Mouse (Mus musculus) retina, postnatal 1 day (tissue): ENCODE measurements around the gene E430018J23Rik.
A peak's percentile ranks its signal among the peaks of the same experiment; 100 is the strongest.
"Not testable (repeated sequence)": the region's sequence is repeated elsewhere in the genome, so short reads cannot be mapped to it uniquely, and the experiment has no call there.

Experiments used
- DNase-seq: peaks from one replicate; pipeline ENCODE4 v3.0.0-alpha.2; 2012

E430018J23Rik gene

DNA sequence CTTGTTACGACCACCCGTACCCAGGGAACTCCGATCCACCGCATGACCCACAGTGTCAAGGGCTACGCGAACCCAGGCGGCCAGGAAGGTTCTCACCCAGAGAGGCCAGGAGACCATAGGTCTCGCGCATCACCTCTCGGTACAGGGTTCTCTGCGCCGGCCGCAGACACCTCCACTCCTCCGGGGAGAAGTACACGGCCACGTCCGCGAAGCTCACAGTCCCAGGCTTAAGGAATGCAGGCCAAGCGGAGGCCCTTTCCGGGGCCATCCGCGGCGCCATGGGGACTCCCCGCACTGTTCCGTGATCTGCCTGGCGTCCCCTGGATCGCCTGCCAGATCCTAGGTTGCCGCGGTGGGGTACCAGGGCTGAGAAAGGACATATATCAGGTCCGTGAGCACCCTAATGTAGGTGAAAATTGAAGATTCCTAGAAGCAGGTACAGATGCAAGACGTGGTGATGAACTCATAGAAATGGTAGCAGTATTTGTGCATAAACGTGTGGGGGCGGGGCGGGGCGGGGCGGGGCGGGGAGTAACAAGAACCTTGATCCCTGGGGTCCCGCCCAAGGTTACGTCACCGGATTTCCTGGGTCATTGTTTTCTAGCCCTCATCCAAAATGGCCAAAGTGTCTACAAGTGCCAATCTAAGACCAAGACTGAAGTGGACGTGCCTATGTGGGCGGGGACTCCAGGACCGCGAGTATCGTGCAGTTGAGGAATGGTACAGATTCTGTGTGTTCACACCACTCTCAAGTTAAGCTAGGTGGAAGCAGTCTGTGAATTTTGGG is at the start of gene E430018J23Rik:
Gene E430018J23Rik, minus strand, starts transcription at position 473 of the 787 bp plus-strand sequence.
- DNase-seq, result peak; percentile 99

DNA sequence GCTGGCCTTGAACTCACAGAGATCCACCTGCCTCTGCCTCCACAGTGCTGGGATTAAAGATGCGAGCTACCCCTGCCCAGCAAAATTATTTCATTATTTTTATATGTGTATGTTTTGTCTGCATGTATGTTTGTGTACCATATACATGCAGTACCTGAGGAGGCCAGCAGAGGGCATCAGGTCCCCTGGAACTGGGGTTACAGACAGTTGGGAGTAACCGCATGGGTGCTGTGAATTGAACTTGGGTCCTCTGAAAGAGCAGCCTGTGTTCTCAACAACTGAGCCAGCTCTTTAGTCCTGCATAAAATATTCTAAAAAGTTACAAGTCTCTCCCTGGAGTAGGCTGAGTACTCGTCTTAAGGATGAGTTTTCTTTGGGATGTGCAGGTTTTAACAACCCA is 44.3 kb upstream of the E430018J23Rik start:
- DNase-seq, result peak; percentile 19

DNA sequence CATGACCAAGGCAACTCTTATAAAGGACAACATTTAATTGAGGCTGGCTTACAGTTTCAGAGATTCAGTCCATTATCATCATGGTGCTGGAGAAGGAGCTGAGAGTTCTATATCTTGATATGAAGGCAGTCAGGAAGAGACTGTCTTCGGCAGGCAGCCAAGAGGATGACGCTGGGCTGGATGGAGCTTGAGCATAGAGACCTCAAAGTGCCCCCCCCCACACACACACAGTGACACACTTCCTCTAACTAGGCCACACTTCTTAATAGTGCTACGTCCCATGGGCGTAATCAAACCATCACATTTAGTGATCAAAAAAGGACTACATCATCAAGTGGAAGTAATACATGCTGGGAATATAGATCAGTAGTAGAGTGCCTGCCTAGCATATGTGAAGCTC is 41.8 kb upstream of the E430018J23Rik start:
- DNase-seq, result no peak

DNA sequence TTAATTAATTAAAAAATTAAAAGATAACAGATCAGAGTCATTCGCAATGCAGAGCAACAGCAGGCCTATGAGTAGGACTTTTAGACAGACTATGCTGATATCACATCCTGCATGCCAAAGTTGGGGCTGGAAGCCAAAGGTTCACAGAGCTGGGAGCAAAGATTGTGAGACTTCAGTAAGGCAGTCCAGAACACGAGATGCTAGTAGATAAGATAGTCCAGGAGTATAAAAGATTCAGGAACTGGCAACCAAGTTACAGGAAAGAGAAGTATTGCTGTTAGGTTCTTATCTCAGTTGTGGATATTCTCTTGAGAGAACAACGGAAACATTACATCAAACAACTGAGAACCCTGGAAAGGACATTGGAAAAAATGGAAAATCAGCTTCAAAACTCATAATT is 32.9 kb upstream of the E430018J23Rik start:
- no peak for DNase-seq

DNA sequence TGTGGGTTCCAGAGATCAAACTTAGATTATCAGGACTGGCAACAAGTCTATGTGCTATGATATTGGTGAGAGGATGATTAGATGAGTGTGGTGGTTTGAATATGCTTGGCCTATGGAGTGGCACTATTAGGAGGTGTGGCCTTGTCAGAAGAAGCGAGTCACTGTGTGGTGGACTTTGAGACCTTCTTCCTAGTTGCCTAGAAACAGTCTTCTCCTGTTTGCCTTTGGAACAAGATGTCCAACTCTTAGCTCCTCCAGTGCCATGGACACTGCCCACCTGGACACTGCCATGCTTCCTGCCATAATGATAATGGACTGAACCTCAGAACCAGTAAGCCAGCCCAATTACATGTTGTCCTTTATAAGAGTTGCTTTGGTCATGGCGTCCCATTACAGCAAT is 32.5 kb upstream of the E430018J23Rik start:
- DNase-seq, result no peak

DNA sequence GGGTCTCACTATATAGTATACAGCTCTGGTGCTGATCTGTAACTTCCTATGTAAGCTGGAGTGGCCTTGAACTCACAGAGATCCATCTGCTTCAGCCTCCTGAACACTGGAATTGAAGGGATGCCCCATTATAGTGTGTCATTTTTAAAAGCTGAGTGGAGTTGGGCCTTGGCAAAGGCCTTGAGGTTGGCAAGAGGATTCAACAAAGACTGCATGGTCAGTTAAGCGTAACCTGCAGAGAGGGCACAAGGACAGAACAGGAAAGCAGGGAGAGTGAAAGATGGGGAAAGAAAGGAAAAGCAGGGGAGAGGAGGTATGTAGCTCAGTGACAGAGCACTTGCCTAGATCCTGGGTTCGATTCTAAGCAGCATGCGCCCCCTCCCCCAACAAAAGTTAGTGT is 31.9 kb upstream of the E430018J23Rik start:
- DNase-seq, result no peak

DNA sequence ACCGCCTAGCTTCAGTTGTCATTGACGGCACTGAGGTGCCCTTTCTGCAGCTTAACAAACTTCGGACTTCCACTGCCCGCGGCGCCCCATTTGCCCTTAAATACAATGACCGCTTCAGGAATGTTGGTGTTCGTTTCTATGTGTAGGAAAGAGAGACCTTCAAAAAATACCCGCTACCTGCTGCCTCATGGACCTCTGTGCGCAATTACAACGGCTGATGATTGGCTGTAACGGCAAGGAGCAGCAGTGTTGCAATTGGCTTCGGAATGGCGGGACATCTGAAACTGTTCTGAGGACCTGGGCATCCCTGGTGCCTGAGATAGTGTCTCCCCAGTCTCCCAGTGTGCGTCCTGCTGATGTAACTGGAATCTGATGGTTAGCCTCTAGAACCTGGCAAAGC is 28.8 kb upstream of the E430018J23Rik start:
- DNase-seq, result no peak

DNA sequence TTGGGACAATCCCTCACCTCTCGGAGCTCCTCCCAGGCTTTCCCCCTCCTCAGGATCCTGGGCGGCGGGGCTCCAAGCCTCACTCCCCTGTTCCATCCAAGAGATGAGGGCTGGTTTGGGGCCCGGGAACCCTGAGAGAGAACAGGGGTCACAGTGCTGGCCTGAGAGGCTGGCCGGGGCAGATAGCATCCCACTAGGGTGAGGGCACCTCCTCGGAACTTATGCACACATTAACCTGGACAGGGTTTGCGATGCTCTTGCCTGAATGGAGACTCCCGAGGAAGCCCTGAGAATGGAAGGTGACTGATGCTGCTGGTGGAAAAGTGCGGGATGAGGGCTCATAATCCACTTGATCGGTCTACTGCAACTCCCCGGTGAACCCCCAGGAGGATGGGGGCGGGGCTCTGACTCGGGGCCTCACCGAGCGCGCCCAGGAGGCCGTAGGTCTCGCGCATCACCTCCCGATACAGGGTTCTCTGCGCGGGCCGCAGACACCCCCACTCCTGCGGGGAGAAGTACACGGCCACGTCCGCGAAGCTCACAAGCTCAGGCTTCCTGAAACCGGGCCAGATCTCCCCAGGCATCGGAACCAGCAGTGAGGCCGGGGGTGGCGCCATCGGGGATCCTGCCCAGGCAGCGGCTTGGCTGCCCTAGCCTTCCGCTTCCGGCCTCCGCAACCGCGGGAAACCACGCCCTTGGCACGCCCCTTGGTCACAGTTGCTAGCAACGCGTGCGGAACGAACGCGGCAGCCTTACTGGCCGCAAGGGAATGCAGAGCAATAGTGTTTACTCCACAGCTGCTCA is 28.2 kb upstream of the E430018J23Rik start, which contains the start of gene Zfp688:
Gene Zfp688, minus strand, starts transcription at position 681 of the 804 bp plus-strand sequence.
- peak; percentile 93 for DNase-seq

DNA sequence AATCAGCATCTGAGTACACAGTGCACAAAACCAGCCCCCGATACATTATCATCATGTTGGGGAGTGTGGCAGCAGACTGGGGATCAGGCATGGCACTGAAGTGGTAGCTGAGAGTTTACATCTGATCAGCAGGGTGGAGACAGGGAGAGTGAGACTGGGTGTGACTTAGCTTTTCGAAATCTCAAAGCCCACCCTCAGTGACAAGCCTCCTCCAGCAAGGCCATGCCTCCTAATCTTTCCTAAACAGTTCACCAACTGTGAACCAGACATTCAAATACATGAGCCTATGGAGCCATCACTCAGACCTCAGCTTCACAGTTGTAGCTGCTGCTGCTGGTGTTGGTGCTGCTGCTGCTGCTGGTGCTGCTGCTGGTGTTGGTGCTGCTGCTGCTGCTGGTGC is 18.0 kb upstream of the E430018J23Rik start:
- DNase-seq, result no peak

DNA sequence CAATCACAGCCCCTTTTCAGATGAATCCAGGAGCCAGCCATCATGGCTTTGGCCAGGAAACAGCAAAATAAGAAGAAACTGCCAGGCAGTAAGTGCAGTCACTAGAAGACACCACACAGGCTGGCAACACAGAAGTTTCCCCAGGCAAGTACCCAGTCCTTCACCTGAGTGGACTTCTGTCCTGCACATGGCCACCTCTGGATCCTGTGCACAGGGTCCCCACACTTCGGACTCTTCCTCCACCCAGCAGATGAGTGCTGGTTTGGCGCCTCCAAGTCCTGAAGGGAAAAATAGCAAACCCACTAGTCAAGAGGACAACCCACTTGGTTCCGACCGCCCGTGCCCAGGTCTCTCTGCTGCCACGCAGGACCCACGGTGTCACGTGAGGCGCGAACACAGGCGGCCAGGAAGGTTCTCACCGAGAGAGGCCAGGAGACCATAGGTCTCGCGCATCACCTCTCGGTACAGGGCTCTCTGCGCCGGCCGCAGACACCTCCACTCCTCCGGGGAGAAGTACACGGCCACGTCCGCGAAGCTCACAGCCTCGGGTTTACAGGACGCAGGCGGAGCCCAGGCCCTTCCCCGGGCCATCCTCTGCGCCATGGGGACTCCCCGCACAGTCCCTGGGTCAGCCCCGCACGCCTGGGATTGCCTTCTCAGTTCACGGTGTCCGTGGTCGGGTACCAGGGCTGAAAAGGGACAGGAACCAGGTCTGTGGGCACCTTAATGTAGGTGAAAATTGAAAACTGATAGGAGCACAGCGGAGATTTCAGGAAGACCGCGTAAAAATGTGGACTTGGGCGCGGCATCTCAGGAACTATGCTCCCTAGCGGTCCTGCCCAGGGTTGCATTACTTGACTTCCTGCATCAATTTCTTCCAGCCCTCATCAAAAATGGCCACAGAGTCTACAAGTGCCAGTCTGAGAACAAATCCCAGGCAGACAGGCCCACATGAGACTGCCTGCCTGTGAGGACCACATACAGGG is 12.9 kb upstream of the E430018J23Rik start, which contains the start of gene Zfp764:
Gene Zfp764, minus strand, starts transcription at position 821 of the 986 bp plus-strand sequence.
- peak; percentile 95 for DNase-seq

DNA sequence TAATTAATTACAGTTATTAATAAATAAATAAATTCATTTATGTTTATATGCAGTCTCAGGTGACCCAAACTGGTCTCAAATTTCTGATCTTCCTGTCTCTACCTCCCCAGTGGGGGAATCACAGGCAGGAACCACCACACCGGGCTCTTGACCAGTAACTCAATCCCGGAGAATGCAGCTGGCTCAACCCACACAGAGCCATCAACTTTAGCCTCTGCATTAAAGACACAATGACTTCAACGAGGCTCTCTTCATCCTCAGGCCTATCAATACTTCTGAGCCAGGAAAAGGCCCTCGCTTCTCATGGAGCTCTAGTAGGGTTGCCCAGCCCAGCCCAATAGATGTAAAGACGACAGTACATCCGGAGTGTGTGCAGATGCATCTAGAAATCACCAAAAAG is 10.7 kb upstream of the E430018J23Rik start:
- DNase-seq, result not testable (repeated sequence)

DNA sequence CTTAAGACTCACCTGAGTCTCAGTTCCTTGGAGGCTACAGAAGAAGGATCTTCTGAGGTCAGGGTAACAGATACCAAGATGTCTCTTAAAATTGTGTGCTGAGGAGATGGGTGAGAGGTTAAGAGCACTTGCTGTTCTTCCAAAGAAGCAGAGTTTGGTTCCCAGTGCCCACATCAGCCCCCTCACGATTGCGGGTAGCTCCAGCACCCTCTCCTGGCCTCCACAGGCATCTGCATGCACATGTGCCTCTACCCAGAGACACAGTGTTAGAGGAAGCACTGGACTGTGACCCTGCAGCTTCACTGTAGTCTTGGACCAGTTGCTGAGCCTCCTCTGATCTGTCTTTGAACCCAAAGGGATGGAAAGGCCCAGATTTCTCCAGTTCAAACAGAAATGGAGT is 9.6 kb upstream of the E430018J23Rik start:
- DNase-seq, result no peak

DNA sequence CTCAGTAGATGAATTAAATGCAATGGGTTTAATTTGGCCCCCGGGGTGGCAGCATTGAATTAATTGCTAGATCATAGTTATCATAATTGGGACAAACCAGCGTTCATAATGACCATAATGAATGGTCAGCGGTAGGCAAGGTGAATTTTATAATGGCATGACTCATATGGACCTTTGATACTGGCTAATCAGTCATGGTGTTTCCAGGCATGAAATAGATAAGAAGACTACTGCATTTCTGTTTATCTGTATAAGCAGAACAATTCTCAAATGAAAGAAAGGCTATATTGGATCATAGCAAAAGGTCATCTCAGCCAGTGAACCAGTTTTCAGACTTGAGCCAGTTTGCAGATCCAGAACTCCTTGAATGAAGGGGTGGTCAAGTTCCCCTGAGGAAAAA is 6.9 kb upstream of the E430018J23Rik start:
- peak; percentile 1 for DNase-seq

DNA sequence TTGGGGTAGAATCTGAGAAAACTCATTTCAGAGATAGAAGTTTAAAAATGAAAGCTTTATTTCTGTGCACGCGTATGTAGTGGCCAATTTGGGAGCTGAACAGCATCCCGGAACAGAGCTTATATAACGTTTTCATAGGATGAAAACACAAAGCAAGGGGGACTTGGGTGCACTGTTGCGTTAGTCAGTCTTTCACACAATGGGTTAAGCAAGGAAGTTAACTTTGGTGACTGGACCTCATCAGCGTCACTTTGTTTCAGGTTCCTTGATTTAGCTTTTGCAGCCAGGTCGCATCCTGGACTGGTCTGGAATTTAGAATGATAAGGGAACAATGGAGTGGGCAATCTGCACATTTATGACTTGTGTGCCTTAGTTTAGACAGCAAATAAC is 510 bp upstream of the E430018J23Rik start:
- DNase-seq, result no peak

DNA sequence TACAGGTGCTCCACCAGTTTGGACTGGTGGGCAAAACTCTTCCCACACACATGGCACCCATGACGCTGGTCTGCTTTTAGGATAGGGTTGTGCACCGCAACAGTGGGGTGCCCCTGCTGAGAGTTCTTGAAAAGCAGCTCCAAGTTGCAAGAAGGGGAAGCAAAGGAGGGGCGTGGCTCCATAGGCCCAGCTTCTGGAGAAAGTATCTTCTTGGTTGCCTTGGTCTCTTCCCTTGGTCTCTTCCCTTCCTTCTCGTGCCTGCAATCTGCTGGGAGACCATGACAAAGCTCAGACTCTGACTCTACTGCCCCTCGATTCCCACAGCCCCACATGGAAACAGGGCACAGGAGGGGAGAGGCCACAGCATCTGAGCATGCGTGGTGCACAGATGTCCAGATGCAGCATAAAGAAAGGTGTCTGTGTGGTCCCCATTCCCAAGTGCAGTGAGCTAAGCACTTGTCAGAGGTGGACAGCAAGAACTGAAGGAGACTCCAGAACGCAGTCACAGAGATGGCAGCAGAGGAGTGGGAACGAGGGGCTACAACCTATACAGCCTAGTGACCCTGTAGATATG is 1.1 kb downstream of the E430018J23Rik start:
- DNase-seq, result no peak

DNA sequence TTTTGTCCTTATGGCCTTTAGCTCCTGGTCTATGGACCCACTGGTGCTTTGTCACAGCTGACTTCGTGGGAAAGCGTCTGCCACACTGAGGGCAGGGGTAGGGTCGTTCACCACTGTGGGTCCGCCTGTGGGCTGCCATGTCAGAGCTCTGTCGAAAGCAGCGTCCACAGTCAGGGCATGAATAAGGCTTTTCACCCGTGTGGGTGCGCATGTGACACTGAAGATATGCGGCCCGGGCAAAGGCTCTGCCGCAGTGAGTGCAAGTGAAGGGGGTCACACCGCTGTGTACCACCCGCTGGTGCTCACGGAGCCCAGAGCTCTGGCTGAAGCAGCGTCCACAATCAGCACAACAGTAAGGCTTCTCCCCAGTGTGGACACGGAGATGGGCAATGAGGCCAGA is 1.9 kb downstream of the E430018J23Rik start:
- no peak for DNase-seq

DNA sequence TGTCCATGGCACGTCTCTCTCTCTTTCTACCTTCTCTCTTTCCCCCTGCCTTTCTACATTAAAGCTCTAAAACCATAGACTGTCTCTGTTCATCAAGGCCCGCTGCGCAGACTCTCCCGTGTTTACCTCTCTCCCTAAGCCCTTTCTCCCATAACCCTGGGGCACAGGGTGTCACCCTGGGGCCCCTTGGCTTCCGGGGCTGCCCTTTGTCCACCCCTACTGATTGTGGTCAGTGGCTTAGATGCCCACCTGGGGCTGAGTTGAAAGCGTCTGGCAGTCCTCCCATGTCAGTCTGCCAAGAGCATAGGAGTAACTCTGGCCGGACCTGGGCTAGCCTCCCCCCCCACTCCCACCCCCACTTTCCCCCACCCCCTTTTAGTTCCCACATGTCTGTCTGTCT is 3.1 kb downstream of the E430018J23Rik start:
- no peak for DNase-seq

DNA sequence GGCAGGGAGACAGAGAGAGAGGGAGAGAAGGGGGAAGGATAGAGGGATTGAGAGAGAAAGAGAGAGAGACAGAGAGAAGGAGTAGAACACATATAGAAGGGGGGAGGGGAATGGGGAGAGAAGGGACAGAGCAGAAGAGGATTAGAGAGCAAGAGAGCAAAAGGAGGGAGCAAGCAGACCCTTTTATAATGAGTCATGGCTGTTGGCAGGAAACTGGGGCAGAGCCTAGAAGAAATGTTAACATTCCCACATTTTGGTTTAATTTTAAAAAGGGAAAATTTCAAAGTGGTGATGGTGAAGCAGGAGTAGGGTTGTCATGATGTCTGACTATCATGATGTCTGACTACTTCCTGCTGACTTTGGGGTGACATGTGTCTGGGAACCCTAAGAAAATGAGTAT is 5.2 kb downstream of the E430018J23Rik start:
- not testable (repeated sequence) for DNase-seq

DNA sequence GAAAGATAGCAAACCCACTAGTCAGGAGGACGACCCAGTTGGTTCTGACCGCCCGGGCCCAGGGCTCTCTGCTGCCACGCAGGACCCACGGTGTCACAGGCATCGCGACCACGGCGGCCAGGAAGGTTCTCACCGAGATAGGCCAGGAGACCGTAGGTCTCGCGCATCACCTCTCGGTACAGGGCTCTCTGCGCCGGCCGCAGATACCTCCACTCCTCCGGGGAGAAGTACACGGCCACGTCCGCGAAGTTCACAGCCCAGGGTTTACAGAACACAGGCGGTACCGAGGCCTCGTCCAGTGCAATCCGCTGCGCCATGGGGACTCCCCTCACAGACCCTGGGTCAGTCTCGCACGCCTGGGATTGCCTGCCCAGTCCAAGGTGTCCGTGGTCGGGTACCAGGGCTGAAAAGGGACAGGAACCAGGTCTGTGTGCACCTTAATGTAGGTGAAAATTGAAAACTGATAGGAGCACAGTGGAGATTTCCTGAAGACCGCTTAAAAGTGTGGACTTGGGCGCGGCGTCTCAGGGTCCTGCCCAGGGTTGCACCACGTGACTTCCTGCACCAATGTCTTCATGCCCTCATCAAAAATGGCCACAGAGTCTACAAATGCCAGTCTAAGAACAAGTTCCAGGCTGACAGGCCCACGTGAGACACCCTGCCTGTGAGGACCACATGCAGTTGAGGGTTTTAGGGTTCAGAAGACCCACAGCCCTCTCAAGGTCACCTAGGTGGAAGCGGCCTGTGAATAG is 6.6 kb downstream of the E430018J23Rik start, which contains the start of gene 9130019O22Rik:
Gene 9130019O22Rik, minus strand, starts transcription at position 526 of the 752 bp plus-strand sequence.
- DNase-seq, result peak; percentile 95

DNA sequence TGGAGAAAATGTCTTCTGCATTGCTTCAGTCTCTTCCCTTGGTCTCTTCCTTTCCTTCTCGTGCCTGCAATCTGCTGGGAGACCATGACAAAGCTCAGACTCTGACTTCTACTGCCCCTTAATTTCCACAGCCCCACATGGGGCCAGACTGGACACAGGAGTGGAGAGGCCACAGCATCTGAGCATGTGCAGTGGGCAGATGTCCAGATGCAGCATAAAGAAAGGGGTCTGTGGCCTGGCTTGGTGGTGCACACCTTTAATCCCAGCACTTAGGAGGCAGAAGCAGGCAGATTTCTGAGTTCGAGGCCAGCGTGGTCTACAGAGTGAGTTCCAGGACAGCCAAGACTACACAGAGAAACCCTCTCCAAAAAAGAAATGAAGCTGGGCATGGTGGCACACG is 7.9 kb downstream of the E430018J23Rik start:
- not testable (repeated sequence) for DNase-seq

DNA sequence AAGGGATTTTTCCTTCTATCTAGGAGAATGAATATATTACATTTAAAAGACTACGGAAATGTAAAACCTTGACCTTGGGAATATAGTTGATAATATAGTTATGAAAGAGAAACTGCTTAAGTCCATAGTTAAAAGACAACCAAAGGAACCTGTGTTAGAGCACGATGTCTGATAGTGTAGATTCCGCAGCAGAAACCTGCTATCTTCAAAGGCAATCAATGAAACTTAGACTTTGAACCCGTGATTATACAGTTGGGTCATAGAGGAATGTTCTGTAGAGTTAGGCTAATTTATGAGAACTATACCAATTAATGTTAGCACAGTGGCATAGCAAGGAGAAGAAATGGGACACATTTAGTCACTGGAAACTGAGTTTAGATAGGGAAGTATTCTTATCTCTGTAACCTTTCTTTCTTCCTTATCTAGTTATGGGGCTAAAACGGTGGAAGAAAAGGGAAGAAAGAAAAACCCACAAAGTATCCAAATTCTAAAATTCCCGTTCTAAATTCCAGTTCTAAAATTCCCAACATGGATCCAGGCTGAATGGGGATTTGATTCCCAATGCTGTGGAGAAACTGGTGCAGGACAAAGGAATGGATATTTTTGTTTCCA is 15.0 kb downstream of the E430018J23Rik start:
- no peak for DNase-seq
